Mouse (Mus musculus) monocyte, adult 2 months (primary cell): ENCODE data around the gene Ptprt.

Experiments
- DNase-seq, 2 experiments: peaks; one replicate each; pipeline ENCODE4 v3.0.0; 2022; ENCODE audit warnings: low spot score in 2 of 2, low read depth in 1 of 2

Ptprt gene

DNA sequence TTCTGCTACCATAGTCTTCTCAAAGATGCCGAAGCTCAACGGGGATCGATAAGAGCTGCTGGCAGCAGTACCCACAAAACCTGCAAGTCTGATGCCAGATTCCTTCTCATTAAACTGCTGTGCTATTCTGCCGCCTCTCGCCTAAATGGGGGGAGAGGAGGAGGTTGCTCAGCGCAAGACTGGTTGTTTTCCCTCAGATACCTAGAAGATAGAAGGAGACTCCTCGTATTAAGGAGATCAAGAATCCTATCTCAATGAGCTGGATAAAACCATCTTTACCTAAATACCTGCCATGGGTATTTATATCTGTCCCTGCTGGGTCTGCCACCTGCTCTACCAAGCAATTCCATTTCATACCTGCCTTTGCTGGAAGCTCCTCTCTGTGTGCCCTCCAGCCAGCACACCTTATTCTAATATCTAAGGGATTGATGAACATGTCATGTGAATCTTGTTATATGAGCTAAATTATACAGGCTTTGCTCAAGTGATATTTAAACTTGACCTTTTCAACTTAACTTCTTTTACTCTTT, 954.5 kb downstream of the Ptprt start:
- DNase-seq: no peak

DNA sequence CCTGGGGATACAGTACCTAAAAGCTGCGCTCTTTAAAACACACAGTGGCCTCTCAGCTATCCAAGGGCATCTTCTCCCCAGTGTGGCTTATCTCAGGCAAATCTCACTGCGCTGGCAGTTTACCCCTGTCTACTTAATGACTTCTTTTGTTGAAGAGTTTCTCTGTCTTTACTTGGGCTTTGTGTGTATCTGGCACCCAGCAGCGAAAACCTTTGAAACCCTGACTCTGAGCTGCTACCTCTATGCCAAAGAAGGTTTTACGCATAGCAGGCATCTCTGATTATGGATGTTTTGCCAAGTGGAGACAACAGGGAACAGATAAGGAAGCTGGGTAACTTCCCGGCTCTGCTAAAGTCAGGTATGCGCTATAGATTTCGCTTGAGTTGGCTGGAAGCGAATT, 956.1 kb downstream of the Ptprt start:
- no peak for DNase-seq

DNA sequence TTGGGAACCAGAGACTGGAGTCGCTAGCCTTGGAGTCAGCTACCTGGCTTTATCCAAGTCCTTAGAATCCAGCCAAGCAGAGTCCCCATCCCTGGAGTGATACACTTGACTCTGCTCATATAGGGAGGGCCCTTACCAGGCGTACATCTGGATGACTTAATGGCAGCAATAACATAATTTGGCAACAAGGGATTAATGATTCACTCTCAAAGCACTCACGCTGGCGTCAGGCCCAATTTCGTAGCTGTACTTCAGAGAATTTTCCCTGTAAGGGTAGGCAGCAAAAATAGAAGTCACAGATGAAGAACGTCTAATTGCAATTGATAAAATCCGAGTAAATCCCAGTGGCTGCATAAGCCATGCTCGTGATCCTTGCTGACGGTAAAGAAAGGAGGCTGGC, 956.5 kb downstream of the Ptprt start:
- DNase-seq: no peak

GRCm38 (mm10) chr2:161695819-161696218, 965.1 kb downstream of the Ptprt start:
- no peak for DNase-seq

DNA sequence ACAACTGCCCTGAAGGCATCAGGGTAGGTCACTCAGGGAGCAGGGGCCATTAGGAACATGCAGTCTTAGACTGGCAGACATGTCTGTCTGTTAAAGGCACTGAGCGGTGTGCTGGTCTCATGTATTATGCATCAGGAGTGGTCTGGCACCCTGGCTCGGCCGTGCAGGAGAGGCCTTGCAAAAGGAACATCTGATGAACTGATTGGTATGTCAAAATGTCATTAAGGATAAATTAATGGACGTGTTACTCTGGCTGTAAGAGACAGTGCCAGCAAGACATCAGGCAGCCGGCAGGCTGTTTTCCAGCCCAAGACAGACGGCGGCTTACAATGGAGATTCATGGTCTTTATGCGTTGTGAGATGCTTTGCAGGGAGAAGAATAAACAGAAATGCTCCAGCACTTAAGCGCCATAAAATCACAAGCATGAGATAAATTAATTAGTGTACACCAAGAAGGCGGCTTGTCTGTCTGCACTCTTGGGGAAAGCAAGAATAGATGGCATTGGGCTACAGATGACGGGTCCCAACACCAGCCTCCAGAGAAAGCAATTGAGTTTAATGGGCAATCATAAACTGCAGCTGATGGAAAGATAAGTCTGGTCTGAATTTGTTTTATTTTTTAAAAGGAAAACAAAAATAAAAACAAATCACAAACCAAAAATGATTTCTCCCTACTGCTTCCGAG, 992.5 kb downstream of the Ptprt start:
- DNase-seq: no peak

- DNase-seq: no peak
These were observed 999.0 kb downstream of the Ptprt start for GRCm38 (mm10) chr2:161661912-161662311.

DNA sequence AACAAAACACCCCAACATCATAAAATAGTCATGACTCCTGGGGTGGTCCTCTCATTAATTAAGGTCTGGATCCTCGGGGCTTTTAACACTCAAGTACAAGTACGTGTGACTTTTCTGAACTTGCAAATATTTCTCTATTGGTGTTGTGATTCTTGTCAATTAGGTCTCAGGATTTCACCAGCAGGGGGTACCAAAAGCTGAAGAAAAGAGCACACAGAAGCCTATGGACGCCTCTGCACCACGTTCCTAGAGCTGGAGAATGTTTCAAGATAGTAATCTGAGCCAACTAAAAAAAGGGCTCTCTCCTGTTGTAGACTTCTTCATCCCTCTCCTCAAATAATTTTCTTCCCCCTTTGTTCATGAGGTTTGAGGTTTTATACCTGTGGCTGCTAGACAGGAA, 1000.1 kb downstream of the Ptprt start:
- DNase-seq: no peak

- no peak for DNase-seq
These were observed 1003.9 kb downstream of the Ptprt start for GRCm38 (mm10) chr2:161657046-161657445.

- no peak for DNase-seq
These were observed 1004.3 kb downstream of the Ptprt start for GRCm38 (mm10) chr2:161656632-161657031.

DNA sequence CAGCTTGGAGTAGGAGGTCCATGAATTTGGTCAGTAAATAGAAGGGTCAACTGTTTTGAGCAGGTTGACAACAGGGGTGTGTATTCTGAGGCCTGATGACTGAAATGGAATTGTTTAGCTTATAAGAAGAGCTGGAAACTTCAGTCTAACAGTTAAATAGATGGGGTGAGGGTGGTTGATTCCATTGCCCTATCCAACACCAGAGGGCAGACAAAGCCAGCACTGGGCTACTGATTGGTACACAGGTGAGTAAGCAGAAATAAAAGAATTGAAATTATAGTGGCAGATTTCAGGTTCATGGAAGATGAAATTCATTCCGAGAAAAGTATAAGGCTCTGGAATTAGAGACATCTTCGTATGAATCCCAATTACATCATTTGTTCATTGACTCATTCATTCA, 1020.1 kb downstream of the Ptprt start:
- DNase-seq: no peak

- no peak for DNase-seq
These were observed 1026.9 kb downstream of the Ptprt start for GRCm38 (mm10) chr2:161634084-161634483.

GRCm38 (mm10) chr2:161625896-161626295, 1035.1 kb downstream of the Ptprt start:
- DNase-seq: no peak

DNA sequence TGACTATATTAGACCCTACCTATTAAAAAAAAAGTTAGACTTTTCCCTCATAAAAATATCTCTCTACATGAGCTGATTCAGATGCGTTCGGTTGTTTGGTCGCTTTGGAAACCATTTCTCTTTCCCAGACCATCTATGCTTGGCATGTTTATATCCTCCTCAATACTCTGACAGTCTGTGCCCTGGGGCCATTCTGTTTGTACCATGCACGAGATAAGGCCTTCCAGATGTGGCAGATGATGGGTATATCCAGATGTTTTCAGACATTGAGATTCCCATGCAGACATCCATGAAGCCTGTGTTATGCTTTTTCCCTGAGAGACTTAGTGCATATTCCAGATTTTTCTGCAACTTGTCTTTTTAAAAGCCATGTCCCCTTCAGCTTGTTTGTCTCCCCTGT, 1052.5 kb downstream of the Ptprt start:
- DNase-seq: no peak

GRCm38 (mm10) chr2:161607372-161607771, 1053.6 kb downstream of the Ptprt start:
- DNase-seq: no peak

DNA sequence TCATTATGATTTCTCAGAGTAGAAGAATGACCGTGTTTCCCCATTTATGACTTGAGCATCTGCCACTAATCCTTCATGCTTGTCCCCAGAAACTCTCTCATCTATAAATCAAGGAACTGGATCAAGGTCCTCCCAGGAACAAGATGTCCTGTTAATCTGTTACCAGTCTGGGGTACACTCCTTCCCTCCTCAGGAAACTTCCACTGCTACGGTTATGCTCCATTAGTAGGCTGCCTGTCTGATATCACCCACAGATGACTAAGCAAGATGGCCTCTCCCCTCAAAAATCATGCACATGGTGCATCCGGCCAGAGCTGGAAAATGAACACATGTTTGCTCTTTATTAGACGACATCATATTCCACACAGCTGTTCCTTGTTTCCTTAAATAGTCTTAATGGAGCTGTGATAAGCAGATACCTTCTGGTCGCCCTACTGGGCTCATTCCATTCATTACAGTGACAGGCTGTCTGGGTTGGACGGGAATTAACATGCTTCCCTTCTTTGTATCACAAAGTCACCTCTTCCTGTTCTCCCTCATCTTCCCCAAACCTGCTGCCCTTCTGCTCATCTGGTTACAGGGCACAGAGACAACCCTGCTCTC, 1060.6 kb downstream of the Ptprt start:
- no peak for DNase-seq

- DNase-seq: no peak
These were observed 1067.4 kb downstream of the Ptprt start for GRCm38 (mm10) chr2:161593391-161594152.

GRCm38 (mm10) chr2:161574401-161574800, 1086.5 kb downstream of the Ptprt start:
- DNase-seq: no peak

- DNase-seq: no peak
These were observed 1088.7 kb downstream of the Ptprt start for GRCm38 (mm10) chr2:161572201-161572600.

GRCm38 (mm10) chr2:161570236-161570995, 1090.5 kb downstream of the Ptprt start:
- DNase-seq: no peak

- DNase-seq: no peak
These were observed 1099.4 kb downstream of the Ptprt start for GRCm38 (mm10) chr2:161561502-161561901.

DNA sequence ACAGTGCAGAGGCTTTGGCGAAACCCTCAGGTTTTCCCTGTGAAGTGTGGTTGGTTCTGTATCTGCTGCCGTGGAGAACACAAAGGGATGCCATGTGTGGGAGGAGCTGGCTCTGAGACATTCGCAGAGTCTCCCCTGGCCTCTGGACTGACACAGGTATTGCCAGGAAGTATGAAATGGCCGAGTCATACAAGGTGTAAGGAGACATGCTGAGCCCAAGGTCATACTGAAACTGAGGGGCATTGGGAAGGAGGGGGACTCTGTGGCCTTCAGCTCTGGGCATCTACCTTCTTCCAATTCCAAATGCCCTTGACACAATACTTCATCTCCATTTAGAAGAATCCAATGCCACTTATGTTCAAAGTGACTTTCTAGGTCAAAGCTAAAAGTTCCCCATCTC, 1103.1 kb downstream of the Ptprt start:
- DNase-seq: no peak
